Mouse (Mus musculus) gastrocnemius, postnatal 36 days (tissue): ENCODE results near the gene Mylk4. TPM values are rescaled to one million over a fixed set of nuclear protein-coding genes. Genes with fewer than 3 reads are reported as not detected.

Source experiments
- DNase-seq, 2 experiments: peaks; one replicate each; pipeline ENCODE4 v3.0.0; 2022
- intact Hi-C: fragments of 180-260 bp; cut with DNase I; formaldehyde crosslinking; loops from one replicate; pipeline ENCODE4 v1.15.1; 2025
- total RNA-seq, 2 experiments: library from RNA; stranded (reverse); gene quantifications; 2 replicates each; pipeline ENCODE4 v1.2.3; 2021

The Mylk4 gene
- total RNA-seq, 2 experiments from 2014 or later = 1,458 to 1,785 TPM

- intact Hi-C loops = no loop called here
Observed at GRCm38 (mm10) chr13:32659271-32659670, 124.5 kb downstream of the Mylk4 start.

GRCm38 (mm10) chr13:32657583-32657982, 126.2 kb downstream of the Mylk4 start:
- intact Hi-C loops = no loop called here
- DNase-seq = no peak

More at GRCm38 (mm10) chr13:32659271-32659670, 124.5 kb downstream of the Mylk4 start:
- DNase-seq = no peak

Other genes with a start within 250 kb of the Mylk4 start
- 1 to 10 TPM; 5.9 to 7.4 TPM for gene Wrnip1, start 18.1 kb upstream of the Mylk4 start, total RNA-seq
- gene D930007J09Rik, start 18.9 kb upstream of the Mylk4 start, total RNA-seq = not detected
- 1 to 10 TPM; 2.6 to 6.0 TPM for gene Serpinb1a, start 67.2 kb upstream of the Mylk4 start, total RNA-seq
- 1 to 10 TPM; 1.8 to 2.2 TPM for gene Serpinb1c, start 114.3 kb upstream of the Mylk4 start, total RNA-seq
- gene Serpinb6b, start 181.3 kb upstream of the Mylk4 start, total RNA-seq = 1 to 10 TPM; 2.8 to 3.5 TPM
- gene Serpinb9, start 219.3 kb upstream of the Mylk4 start, total RNA-seq = 1 to 10 TPM; 1.5 to 1.7 TPM
- gene Serpinb9b, start 243.5 kb upstream of the Mylk4 start, total RNA-seq = not detected